Mouse (Mus musculus) spleen, adult 2 months (tissue): ENCODE measurements at regions not wholly inside any gene's neighbourhood (a gene's known extent, or its start where the extent isn't known, plus 50 kb on each side); places are given as distances from the start of the nearest gene placed in this dataset.

Source experiments
- CTCF ChIP-seq: fragments of 200-500 bp; IDR thresholded peaks from 2 replicates; pipeline ENCODE4 v1.5.1; 2011; ENCODE audit warnings: mild to moderate bottlenecking, inconsistent platforms; ENCODE audit not compliant: insufficient read depth, insufficient read length, insufficient replicate concordance; ENCODE audit errors: extremely low read depth
- POLR2A ChIP-seq: fragments of 200-500 bp; IDR thresholded peaks from 2 replicates; pipeline ENCODE4 v1.6.1; 2011; ENCODE audit warnings: low read depth, low read length, inconsistent platforms

DNA sequence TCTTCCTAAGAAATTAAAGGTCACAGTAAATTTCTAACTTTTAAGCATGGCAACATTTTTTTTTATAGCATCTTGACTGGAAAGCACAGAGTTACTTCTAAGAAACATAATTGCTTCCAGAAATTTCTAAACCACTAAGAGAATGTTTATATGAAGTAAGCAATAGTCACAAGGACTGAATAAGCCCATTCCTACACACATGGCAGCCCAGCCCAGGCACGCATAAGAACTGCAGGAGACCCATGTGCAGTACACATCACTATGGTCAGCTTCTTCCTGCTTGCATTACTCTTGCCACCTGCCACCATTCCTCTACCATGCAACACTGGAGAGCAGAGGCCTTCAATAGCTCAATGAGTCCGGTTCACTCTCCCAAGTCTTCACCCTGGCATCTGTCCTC, 201.4 kb upstream of the Cxadr start:
- TF ChIP-seq POLR2A (no peak), CTCF (no peak)
